Mouse (Mus musculus): Measurements from ENCODE around the gene Myo10.
A peak's percentile ranks its signal among the peaks of the same experiment; 100 is the strongest.
"Not testable (repeated sequence)": the region's sequence is repeated elsewhere in the genome, so short reads cannot be mapped to it uniquely, and the experiment has no call there.

Gene Myo10

GRCm38 (mm10) chr15:25690066-25690745 lies 67.9 kb downstream of the Myo10 start:
- no peak for DNase-seq (ENCODE audit: low spot score in 2 of 2)

DNA sequence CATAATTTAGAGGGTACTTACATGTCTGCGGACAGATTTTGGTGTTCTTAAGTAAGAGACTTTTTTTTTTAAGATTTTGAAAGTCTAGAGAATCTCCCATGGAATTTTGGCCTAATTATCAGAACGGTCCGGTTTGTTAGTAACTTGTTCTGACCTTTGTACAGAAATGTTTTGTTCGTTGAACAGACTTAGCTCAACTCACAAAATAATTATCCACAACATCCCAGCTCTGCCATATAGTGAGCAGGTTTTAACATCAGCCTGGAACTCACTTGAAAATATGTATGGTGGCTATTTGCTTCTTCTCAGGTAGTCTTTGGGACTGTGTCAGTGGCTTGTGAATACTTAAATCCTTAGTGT lies 68.4 kb downstream of the Myo10 start:
- DNase-seq (ENCODE audit: low spot score in 2 of 2): no peak

GRCm38 (mm10) chr15:25692254-25692950 lies 70.1 kb downstream of the Myo10 start:
- no peak for DNase-seq (ENCODE audit: low spot score in 2 of 2)

GRCm38 (mm10) chr15:25693708-25694107 lies 71.4 kb downstream of the Myo10 start:
- no peak for DNase-seq (ENCODE audit: low spot score in 2 of 2)

DNA sequence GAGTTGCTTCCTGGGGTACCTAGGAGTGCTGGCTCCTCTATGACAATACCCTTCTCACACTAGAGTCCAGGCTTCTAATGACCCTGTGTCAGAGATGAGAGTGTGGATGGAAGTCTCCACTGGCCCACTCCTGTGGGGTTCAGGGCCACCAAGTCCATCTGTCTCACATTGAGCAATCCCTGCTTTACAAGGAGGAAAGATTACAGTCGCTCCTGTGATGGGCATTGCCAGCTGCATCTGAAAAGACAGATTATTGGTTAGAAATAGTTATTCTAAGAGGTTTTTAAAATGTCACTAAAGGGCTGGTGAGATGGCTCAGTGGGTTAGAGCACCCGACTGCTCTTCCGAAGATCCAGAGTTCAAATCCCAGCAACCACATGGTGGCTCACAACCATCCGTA lies 72.4 kb downstream of the Myo10 start:
- DNase-seq (ENCODE audit: low spot score in 2 of 2): no peak

- no peak for DNase-seq (ENCODE audit: low spot score in 2 of 2)
Measured at GRCm38 (mm10) chr15:25695253-25695652, 72.9 kb downstream of the Myo10 start.

DNA sequence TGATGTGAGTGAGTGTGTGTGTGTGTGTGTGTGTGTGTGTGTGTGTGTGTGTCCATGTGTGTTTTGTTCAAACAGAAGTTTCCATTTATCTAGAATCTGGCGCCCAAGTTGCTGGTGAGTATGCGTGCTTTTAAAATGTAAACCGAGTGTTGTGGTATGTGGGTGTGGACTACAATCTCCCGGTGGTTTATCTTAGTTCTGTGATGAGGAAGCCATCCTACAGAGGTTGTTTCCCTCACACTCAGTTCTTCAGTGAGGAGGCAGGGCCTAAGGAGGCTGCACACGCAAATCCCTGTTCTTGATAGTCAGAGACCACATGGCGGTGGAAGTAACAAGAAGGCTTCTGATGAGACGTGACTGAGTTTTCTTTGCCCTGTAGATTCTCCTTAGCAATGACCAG lies 73.6 kb downstream of the Myo10 start:
- DNase-seq (ENCODE audit: low spot score in 2 of 2): no peak

DNA sequence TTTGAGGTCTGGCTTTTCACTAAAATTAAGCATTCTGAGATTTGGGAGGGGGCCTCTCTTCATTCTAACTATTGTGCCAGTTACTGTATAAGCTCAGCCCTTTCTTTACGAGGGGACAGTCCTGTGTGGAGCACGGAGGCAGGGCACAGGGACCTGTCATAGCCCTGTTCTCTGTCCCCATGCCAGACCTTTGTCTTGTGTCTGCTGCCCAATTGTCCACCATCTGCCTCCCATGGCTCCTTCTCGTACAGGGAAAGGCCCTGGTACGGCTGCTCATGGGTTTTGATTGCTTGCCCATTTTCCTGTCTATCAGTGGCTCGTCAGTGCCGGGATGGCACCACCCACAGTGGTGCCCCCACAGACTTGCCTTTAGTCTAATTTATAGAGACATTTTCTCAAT lies 74.3 kb downstream of the Myo10 start:
- DNase-seq (ENCODE audit: low spot score in 2 of 2): no peak

DNA sequence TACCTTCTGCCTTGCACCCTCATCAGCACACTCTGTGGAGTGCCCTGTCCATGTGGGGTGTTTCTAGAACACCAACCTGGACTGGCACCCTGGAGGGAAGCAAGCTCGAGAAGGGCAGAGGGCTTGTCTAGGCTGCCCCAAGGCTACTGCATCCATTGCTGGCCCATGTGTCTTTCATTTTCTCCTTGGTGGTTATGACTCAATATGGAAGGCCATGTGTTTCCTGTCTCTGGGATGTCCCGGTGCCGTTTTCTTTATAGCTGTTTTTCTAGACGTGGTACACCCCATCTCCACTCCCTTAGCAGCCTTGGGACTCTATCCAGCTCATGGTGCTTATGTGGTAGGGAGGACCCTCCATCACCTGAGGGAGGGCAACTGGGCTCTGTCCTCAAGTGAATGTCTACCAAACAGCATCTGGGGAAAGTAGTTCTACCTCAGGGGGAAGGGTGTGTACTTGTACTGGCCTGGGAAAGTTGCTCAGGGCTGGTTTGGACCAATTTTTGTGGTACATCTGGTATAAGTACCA lies 76.8 kb downstream of the Myo10 start:
- DNase-seq (ENCODE audit: low spot score in 2 of 2): no peak

DNA sequence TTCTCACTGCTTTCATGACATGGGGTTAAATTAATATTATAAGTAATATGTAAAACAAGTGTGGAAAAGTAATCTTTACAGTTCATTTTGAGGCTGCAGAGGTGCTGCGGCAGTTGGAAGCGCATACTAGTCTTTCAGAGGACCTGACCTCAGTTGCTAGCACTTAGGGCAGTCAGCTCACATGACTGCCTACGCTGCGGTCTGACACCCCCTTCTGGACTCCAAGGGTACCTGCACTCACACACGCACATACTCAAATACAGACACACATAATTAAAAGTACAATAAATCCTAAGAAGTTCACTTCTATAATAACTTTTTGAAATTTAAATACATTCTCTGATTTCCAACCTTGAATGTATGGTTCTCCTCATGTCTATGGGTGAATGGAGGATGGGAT lies 80.3 kb downstream of the Myo10 start:
- DNase-seq (ENCODE audit: low spot score in 2 of 2): no peak

DNA sequence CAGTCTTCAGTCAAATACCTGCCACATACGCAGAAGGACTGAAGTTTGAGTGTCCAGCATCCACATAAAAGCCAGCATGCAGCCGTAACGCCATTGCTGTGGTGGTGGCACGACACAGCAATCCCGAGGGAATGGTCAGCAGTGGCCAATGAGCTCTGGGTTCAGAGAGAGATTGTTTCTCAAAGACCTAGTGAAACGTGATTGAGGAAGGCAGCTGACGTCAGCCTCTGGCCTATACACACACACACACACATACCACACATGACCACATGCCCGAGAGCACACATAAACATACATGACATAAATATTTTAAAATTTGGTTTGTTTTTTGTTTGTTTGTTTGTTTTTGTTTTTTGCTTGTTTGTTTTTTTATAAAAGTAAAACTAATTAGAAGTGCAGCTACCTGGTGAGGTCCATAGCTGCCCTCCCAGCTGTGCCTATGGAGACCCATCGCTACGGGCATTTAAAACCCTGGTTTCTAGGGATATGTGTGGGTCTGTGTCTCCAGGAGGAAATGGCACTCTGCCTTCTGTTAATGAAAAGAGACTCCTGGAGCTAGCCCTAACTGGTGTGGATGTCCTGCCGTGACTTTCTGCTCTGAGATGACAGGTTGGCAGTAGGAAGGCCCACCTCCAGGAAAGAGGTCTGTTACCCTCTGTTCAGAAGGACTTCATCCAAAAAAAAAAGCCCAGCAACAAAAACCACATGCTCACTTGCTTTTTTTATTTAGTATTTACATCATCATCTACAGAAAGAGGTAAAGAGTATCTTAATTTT lies 82.7 kb downstream of the Myo10 start:
- DNase-seq (ENCODE audit: low spot score in 2 of 2): no peak

DNA sequence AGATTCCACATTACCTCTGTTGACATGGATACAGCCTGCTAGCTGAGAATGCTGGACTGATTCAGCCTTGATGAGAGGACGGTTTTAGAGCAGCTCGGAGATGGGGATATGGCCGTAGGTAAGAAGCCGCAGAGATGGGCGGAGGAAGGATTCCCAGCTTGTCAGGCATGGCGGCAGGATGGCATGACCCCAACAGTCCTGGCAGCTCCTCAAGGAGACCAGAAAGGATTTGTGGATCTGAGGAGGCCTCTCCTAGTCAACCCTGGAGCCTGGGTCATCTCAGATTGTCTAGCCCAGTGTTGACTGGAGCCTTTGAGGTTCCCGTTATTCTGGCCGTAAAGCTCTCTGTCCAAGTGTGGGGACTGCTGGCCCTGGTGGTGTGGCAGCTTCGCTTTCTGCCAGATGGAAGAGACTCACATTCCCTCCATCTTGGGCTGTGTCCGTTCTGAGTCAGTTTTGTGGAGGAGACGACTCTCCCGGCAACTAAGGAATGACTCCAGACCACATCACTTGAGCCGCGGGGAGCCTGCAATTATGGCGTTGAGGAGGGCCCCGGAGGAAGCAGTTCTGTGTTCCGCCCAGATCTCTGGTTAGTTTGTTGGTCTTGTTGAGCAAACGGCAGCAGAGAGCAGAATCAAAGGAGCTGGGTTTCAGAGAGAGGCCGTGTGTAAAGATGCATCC lies 84.7 kb downstream of the Myo10 start:
- DNase-seq (ENCODE audit: low spot score in 2 of 2): no peak

GRCm38 (mm10) chr15:25707891-25708290 lies 85.6 kb downstream of the Myo10 start:
- no peak for DNase-seq (ENCODE audit: low spot score in 2 of 2)

- DNase-seq (ENCODE audit: low spot score in 2 of 2): no peak
Measured at GRCm38 (mm10) chr15:25710876-25711275, 88.6 kb downstream of the Myo10 start.

- DNase-seq (ENCODE audit: low spot score in 2 of 2): no peak
Measured at GRCm38 (mm10) chr15:25712877-25713276, 90.6 kb downstream of the Myo10 start.

GRCm38 (mm10) chr15:25713587-25714361 lies 91.4 kb downstream of the Myo10 start:
- DNase-seq (ENCODE audit: low spot score in 2 of 2): no peak

DNA sequence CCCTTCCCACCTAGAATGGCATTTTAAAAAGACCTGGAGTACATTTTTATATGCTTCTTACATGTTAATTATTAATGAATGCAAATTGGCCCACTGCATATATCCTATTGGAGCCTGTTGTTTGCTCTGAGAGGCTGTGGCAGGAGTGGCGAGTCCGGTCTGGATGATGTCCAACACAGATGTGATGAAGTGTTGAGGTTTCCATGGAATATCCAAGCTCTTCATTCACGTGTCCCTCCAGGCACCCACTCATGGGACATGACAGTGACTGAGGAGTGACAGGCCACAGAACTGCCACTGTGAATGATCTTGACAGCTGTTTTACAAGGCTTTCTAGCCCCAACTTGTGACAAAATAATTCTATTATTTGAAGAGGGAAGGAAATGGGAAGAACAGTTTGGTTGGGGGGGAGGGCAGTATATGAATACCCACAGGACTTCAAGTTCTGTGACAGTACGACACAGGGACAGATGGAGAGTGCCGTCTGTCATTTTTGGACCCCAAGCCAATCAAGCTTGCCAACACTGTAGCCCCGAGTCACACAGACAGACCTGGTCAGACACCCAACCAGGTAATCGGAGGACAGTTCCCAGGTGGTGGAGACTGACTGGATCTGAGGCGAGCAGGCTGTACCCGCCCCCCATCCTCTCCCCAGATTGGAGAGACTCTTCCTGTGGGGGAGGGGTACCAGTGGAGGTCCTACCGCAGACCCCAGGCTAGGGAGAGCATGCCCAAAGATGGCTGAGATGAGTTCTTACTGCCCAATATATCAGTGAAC lies 93.1 kb downstream of the Myo10 start:
- no peak for DNase-seq (ENCODE audit: low spot score in 2 of 2)

- no peak for DNase-seq (ENCODE audit: low spot score in 2 of 2)
Measured at GRCm38 (mm10) chr15:25715996-25716395, 93.7 kb downstream of the Myo10 start.

DNA sequence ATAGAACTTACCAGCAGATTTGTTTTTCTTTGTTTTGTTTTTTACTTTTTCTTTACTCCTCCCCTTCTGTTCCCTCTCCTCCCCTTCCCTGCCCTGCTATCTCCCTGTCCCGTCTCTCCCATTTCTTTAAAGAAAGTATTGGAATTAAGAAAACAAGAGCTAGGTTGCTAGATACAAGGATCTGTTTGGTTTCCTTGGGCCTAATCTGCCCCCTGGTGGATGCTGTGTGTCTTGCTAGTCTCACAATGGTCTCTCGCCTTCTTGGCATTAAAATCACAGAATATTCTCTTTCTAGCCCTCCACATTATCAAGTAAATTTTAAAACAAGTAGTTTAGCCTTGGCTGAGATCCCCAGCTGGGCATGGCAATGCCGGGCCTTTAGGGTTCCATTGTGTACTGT lies 94.7 kb downstream of the Myo10 start:
- DNase-seq (ENCODE audit: low spot score in 2 of 2): peak; percentile 61 to 86

- not testable (repeated sequence) for DNase-seq (ENCODE audit: low spot score in 2 of 2)
Measured at GRCm38 (mm10) chr15:25718104-25718503, 95.8 kb downstream of the Myo10 start.

Measured in frontal cortex, postnatal 14 days (tissue).